Mouse (Mus musculus) limb, embryonic 13.5 days (tissue): ENCODE measurements around the gene Cd44. TPM values are rescaled to one million over a fixed set of nuclear protein-coding genes. Genes with fewer than 3 reads are reported as not detected.

Experiments used
- ATAC-seq: fragments of 200-750 bp; cut with Nextera tagmentation; 2 replicates; pipeline ENCODE4 v1.8.0; 2017; ENCODE audit warnings: low read depth, moderate number of reproducible peaks, moderate TSS enrichment; ENCODE audit not compliant: low FRiP score
- H3K27ac ChIP-seq: fragments of 300-500 bp; sonication (generic); 2 replicates; pipeline ENCODE4 v1.5.1; 2015; ENCODE audit warnings: inconsistent platforms, mild to moderate bottlenecking, moderate library complexity
- H3K27me3 ChIP-seq: fragments of 300-500 bp; sonication (generic); 2 replicates; pipeline ENCODE4 v1.6.1; 2015; ENCODE audit warnings: mild to moderate bottlenecking, inconsistent platforms
- H3K36me3 ChIP-seq: fragments of 300-500 bp; sonication (generic); 2 replicates; pipeline ENCODE4 v1.6.1; 2015; ENCODE audit warnings: inconsistent platforms, mild to moderate bottlenecking, moderate library complexity
- H3K4me1 ChIP-seq: fragments of 300-500 bp; sonication (generic); 2 replicates; pipeline ENCODE4 v1.6.1; 2015; ENCODE audit warnings: inconsistent platforms
- H3K4me2 ChIP-seq: fragments of 300-500 bp; sonication (generic); replicated peaks from 2 replicates; pipeline ENCODE4 v1.6.1; 2015; ENCODE audit warnings: inconsistent platforms, mild to moderate bottlenecking, moderate library complexity
- H3K4me3 ChIP-seq: fragments of 300-500 bp; sonication (generic); 2 replicates; pipeline ENCODE4 v1.5.1; 2015; ENCODE audit warnings: moderate library complexity, mild to moderate bottlenecking, inconsistent platforms
- H3K9ac ChIP-seq: fragments of 300-500 bp; sonication (generic); 2 replicates; pipeline ENCODE4 v1.6.1; 2015; ENCODE audit warnings: mild to moderate bottlenecking, inconsistent platforms
- H3K9me3 ChIP-seq: fragments of 300-500 bp; sonication (generic); 2 replicates; pipeline ENCODE4 v1.6.1; 2016; ENCODE audit warnings: inconsistent platforms
- WGBS: fragments of 180-500 bp; shearing (Covaris S2); methylation state at CpG from one replicate; pipeline ENCODE4 v1.1.7; 2015; 5-methylcytosine and 5-hydroxymethylcytosine counted together
- polyA plus RNA-seq: library from polyadenylated mRNA; unstranded; fragments of >200 nt; fragmentation: Nextera tagmentation; extraction: Ambion mirVana; gene quantifications from 2 replicates; pipeline ENCODE4 v1.2.1, GENCODE M21; 2015

Cd44 gene
- polyA plus RNA-seq, 1 experiment from 2014 or later, result 13.0 TPM

DNA sequence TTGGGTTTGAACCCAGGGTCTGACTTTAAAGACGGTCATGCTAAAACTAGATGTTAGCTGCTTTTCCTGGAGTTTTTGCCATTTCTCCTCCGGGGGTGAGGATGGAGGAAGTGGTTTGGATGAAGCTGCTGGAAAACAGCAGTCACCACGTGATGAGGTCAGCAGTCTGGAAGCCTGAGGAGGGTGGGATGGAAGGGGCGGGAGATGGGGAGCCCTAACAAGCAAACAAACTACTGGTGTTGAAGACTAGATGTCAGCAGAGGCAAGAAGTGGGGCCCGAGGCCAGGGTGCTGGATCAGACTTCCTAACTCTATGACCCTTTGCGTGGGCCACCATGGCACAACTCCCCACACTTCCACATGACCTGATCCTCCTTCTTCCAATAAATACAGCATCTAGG, 96.2 kb downstream of the Cd44 start:
- Histone ChIP-seq H3K9ac (no peak overlapping the region), H3K4me3 (no peak overlapping the region), H3K27me3 (no peaks in the 10 kb centered on the region), H3K4me1 (0 out of 2 replicates have a peak, but pooled peaks cover 3% of the 10 kb centered on the region), H3K36me3 (no peaks in the 10 kb centered on the region), H3K4me2 (no peak overlapping the region), H3K9me3 (no peaks in the 10 kb centered on the region), H3K27ac (no peak overlapping the region)
- 79% methylated on average over 6 of the region's 6 CpGs for WGBS
- no peak for ATAC-seq

DNA sequence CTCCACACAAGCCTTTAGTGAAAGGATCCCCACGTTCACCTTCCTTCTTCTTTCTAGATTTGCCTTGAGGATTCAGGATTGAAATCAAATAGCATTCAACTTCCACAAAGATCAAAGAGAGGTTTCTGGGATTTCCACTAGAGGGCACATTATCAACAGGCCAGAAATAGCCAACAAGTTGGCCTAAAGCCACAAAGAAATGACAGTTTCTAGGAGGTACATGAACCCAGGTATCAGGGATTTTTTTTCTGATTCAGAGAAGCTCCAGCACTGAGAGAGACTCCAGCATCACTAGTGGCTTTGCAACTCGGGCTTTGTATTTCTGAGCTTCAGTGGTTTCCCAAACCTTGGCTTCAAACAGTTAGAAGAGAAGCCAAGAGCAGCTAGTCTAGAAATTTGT, 97.4 kb downstream of the Cd44 start:
- no peaks in the 10 kb centered on the region for H3K9me3 ChIP-seq
- no peak for ATAC-seq
- WGBS, result 30% methylated on average over 2 of the region's 2 CpGs
- H3K4me1 ChIP-seq, result no peaks in the 10 kb centered on the region
- H3K4me3 ChIP-seq, result no peak overlapping the region
- H3K27ac ChIP-seq, result no peak overlapping the region
- H3K9ac ChIP-seq, result no peak overlapping the region
- 0 out of 2 replicates have a peak, but pooled peaks cover 3% of the 10 kb centered on the region for H3K27me3 ChIP-seq
- H3K4me2 ChIP-seq, result no peak overlapping the region
- no peaks in the 10 kb centered on the region for H3K36me3 ChIP-seq

DNA sequence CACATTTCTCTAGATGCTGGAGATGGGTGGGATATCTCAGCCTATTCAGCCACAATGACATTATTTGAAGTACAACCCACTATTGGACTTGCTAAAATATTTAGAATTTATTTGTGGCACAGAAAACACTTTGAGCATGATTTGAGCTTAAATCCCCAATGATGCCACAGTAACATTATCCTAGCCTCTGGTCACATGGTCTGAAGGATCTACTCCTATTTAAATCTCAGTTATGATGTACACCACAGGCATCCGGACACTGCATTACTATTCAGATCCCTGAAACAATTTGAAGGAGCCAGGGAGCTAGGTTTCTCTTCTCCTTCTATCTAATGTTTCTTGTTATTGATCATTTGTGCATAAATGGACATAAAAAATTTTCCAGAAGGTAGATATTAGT, 99.6 kb downstream of the Cd44 start:
- Histone ChIP-seq H3K27ac (no peak overlapping the region), H3K4me1 (no peaks in the 10 kb centered on the region), H3K9me3 (no peaks in the 10 kb centered on the region), H3K4me3 (no peak overlapping the region), H3K9ac (no peak overlapping the region), H3K27me3 (0 out of 2 replicates have a peak, but pooled peaks cover 3% of the 10 kb centered on the region), H3K36me3 (no peaks in the 10 kb centered on the region), H3K4me2 (no peak overlapping the region)
- ATAC-seq, result no peak
- 87% methylated on average over 1 of the region's 1 CpGs for WGBS

DNA sequence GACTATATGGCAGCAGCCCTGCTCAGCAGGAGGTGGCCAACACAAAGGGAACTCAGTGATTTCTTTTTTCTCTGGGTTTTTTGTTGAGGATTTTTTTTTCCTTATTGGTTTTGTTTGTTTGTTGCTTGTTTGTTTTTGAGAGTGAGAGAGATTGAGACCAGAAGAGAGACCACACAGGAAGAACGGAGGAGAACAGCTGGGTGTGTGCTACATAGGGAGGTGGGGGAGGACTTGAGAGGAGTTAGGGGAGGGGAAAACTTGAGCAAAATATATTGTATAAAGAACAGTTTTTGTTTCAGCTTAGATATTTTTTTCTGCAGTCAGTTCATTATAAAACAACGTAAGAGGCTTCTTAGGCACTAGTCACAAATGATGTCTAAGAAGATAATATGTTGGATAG, 103.3 kb downstream of the Cd44 start:
- WGBS, result 64% methylated on average over 2 of the region's 2 CpGs
- Histone ChIP-seq H3K9ac (no peak overlapping the region), H3K4me2 (no peak overlapping the region), H3K4me1 (peaks cover 5% of the 10 kb centered on the region; the same call in 1 of the 2 replicates), H3K27me3 (0 out of 2 replicates have a peak, but pooled peaks cover 3% of the 10 kb centered on the region), H3K27ac (no peak overlapping the region), H3K4me3 (no peak overlapping the region), H3K9me3 (no peaks in the 10 kb centered on the region), H3K36me3 (no peaks in the 10 kb centered on the region)
- no peak for ATAC-seq

DNA sequence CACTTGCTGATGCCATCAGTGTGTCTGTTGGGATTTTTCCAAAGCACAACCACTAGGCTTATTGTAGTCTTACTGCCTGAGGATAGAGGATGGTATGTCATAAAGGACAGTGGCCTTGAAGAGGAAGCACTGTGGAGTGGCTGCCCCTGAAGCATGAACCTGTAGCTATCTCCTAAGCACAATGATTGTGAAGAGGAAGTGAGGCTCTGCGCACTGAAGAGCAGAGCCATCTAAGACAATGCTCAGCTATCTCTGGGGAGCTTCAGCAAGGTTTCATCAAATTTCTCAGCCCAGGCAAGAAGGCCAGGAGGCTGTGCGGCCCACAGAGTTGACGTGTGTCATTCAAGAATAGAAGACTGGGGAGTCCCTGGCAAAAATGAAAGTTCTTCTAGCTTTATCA, 106.4 kb downstream of the Cd44 start:
- peaks cover 17% of the 10 kb centered on the region for H3K4me1 ChIP-seq
- no peak overlapping the region for H3K27ac ChIP-seq
- H3K36me3 ChIP-seq, result no peaks in the 10 kb centered on the region
- no peaks in the 10 kb centered on the region for H3K9me3 ChIP-seq
- ATAC-seq, result no peak
- H3K9ac ChIP-seq, result no peak overlapping the region
- 97% methylated on average over 3 of the region's 3 CpGs for WGBS
- H3K27me3 ChIP-seq, result 0 out of 2 replicates have a peak, but pooled peaks cover 3% of the 10 kb centered on the region
- no peak overlapping the region for H3K4me3 ChIP-seq
- H3K4me2 ChIP-seq, result no peak overlapping the region

DNA sequence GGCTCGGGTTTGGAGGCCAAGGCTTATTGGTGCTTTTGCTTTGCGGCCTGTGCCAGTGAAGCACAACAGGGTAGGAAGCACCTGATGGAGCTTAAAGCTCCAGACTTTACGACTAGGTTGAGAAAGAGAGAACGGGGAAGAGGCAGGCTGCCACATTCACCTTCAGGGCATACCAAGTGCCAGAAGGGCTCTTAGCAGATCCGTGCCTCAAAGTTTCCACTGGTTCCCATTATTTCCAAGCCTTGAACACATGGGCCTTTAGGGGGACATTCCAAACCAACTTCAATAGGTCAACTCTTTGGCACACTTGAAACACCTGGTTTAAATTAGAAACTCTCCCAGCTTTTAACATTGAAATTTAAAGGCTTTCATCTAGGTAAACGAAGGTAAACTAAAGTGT, 108.7 kb downstream of the Cd44 start:
- 32% methylated on average over 6 of the region's 6 CpGs for WGBS
- Histone ChIP-seq H3K36me3 (no peaks in the 10 kb centered on the region), H3K4me2 (no peak overlapping the region), H3K9me3 (no peaks in the 10 kb centered on the region), H3K4me1 (peaks cover 17% of the 10 kb centered on the region), H3K4me3 (no peak overlapping the region), H3K9ac (no peak overlapping the region), H3K27ac (peak overlapping the region; percentile 16), H3K27me3 (no peaks in the 10 kb centered on the region)
- peak; percentile 71; the same call in 1 of the 2 replicates for ATAC-seq

DNA sequence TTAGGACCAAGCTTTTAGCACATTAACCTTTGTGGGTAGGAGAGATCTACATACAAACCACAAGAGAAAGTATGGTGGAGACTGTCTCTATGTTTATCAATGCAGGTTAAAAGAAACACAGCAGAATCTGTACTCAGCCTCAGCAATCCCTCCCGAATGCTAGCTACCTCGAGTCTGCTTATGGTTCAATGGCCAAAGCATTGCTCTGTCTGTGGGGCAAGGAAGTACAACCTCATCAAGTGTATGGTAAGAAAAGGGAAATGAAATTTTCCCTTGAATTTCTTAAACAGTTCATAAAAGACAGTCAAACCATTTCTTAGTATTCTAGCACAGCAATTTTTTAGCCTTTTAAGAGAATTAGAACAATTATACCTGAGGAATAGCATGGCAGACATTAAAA, 109.8 kb downstream of the Cd44 start:
- Histone ChIP-seq H3K9me3 (no peaks in the 10 kb centered on the region), H3K4me1 (peaks cover 17% of the 10 kb centered on the region), H3K4me3 (no peak overlapping the region), H3K9ac (no peak overlapping the region), H3K36me3 (no peaks in the 10 kb centered on the region), H3K27me3 (no peaks in the 10 kb centered on the region), H3K27ac (no peak overlapping the region), H3K4me2 (no peak overlapping the region)
- 77% methylated on average over 2 of the region's 2 CpGs for WGBS
- ATAC-seq, result no peak

DNA sequence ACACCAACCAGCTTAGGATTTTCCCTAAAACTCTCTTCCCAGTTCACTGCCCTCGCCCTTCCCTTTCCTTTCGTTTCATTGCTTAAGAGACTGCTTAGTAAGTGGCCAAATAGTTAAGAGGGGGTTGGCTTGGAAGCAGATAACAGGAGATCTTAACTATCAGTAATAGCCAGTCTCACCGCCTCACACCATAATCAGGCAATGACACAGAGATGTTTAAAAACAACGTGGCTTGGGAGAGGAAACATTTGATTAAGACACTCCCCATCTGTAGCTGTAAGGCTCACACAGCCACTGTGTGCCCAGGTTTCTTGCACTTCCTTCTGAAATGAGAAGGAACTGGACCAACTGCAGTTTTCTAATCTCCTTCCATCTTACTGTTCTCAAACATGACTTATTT, 115.8 kb downstream of the Cd44 start:
- ATAC-seq, result no peak

DNA sequence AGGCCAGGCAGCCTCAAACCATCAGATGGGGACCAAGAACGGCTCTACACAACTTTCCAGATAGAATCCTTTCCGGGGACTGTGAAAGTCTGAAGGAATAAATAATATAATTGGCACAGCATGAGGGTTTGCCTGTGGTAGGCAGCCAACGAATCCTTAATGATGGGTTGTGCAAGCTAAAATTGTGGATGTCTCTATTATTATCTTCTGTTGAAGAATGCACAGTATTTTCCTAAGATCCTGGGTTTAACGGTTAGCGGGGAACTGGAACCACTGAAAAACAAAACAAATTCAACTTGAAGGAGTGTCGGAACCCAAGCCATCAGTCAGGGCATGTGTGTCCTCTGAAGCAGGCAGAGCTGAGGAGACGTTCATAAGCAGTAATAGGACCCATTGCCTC, 118.7 kb downstream of the Cd44 start:
- no peak overlapping the region for H3K4me3 ChIP-seq
- H3K27ac ChIP-seq, result no peak overlapping the region
- 0 out of 2 replicates have a peak, but pooled peaks cover 5% of the 10 kb centered on the region for H3K27me3 ChIP-seq
- H3K9ac ChIP-seq, result no peak overlapping the region
- no peaks in the 10 kb centered on the region for H3K9me3 ChIP-seq
- 86% methylated on average over 7 of the region's 7 CpGs for WGBS
- H3K36me3 ChIP-seq, result no peaks in the 10 kb centered on the region
- no peak for ATAC-seq
- peaks cover 9% of the 10 kb centered on the region for H3K4me1 ChIP-seq
- no peak overlapping the region for H3K4me2 ChIP-seq

More for the DNA sequence above, 115.8 kb downstream of the Cd44 start:
- Histone ChIP-seq H3K4me3 (no peak overlapping the region), H3K36me3 (no peaks in the 10 kb centered on the region), H3K4me1 (peaks cover 9% of the 10 kb centered on the region), H3K4me2 (no peak overlapping the region), H3K9ac (no peak overlapping the region), H3K27me3 (0 out of 2 replicates have a peak, but pooled peaks cover 5% of the 10 kb centered on the region), H3K9me3 (no peaks in the 10 kb centered on the region), H3K27ac (no peak overlapping the region)
- 59% methylated on average over 4 of the region's 4 CpGs for WGBS

DNA sequence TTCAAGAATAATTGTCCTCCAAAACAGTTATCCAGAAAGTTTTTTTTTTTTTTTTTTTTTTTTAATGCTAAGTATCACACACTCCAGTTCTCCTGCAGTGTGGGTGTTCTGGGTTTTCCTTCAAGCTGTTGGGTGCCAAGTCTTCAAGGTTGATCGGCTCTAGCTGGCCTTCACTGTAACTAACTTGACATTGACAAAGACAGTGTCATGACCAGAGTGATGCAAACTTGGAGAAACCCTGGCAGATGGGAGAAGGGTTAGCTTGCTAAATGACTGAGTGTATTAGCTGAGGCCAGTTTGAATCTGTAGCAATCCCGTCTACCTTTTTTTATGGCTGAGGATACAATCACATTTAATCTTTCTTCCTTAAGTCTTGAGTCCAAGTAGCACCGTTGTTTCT, 123.3 kb downstream of the Cd44 start:
- H3K4me1 ChIP-seq, result no peaks in the 10 kb centered on the region
- no peaks in the 10 kb centered on the region for H3K9me3 ChIP-seq
- no peak for ATAC-seq
- no peak overlapping the region for H3K4me2 ChIP-seq
- no peaks in the 10 kb centered on the region for H3K36me3 ChIP-seq
- H3K27me3 ChIP-seq, result no peaks in the 10 kb centered on the region
- no peak overlapping the region for H3K4me3 ChIP-seq
- no peak overlapping the region for H3K27ac ChIP-seq
- no peak overlapping the region for H3K9ac ChIP-seq
- WGBS, result 86% methylated on average over 3 of the region's 3 CpGs

DNA sequence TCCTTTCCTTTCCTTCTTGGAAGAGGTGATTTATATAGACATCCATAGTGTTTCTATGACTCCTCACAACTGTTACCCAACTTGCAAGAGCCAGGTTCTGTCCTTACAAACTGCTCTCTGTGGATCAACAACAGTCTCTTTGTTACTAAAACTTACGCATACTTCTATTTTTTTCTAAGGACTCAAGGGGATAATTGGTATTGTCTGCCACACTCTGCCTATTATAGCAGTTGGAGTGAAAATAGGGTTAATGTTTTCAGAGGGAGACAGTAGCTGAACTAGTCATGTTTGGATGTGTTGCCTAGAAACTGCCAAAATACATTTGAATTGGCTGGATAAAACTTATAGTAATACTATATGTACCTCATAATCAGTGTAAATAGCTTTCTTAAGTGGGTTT, 125.9 kb downstream of the Cd44 start:
- Histone ChIP-seq H3K9ac (no peak overlapping the region), H3K9me3 (no peaks in the 10 kb centered on the region; the same call in 1 of the 2 replicates), H3K36me3 (no peaks in the 10 kb centered on the region), H3K27me3 (no peaks in the 10 kb centered on the region), H3K27ac (no peak overlapping the region), H3K4me1 (no peaks in the 10 kb centered on the region), H3K4me2 (no peak overlapping the region), H3K4me3 (no peak overlapping the region)
- WGBS, result 68% methylated on average over 1 of the region's 1 CpGs
- no peak for ATAC-seq

DNA sequence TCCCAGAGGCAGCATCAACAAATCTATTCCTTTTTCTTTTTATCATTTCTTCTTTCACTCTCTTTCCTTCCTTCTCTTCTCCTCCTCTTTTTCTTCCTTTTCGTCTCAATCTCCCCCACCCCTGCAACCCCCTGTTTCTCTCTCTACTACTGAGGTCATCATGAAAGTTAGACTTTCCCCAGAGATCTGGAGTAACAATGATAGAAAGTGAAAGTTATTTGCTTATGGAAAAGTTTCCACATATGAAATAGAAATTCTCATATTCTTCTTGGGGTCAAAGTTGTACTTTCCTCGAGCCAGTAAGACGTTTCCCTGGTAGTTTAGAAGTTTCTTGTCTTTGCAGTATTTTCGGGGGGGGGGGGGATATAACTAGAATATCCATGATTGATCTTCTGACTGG, 126.8 kb downstream of the Cd44 start:
- 75% methylated on average over 4 of the region's 4 CpGs for WGBS
- Histone ChIP-seq H3K27me3 (no peaks in the 10 kb centered on the region), H3K36me3 (no peaks in the 10 kb centered on the region), H3K9me3 (no peaks in the 10 kb centered on the region; the same call in 1 of the 2 replicates), H3K27ac (no peak overlapping the region), H3K4me3 (no peak overlapping the region), H3K4me2 (no peak overlapping the region), H3K4me1 (no peaks in the 10 kb centered on the region), H3K9ac (no peak overlapping the region)
- no peak for ATAC-seq

DNA sequence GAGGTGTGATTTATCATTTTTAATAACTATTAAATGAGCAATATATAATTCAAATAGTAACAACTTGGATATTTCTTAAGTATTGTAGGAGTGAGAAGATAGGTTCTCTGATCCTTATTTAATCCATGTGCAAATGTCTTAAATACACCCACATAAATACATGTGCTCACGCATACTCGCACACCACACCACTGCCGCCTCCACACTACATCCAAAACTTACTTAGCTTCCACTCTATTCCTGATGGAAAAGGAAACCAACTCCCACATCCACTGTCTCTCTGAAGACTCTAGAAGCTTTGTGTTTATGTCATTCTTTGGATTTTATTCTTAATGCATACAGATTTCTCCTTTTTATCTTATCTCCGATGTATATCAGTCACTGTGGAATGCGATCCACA, 129.2 kb downstream of the Cd44 start:
- Histone ChIP-seq H3K9me3 (no peaks in the 10 kb centered on the region; the same call in 1 of the 2 replicates), H3K4me1 (no peaks in the 10 kb centered on the region), H3K9ac (no peak overlapping the region), H3K36me3 (no peaks in the 10 kb centered on the region), H3K27ac (no peak overlapping the region), H3K4me2 (no peak overlapping the region), H3K27me3 (no peaks in the 10 kb centered on the region), H3K4me3 (no peak overlapping the region)
- 95% methylated on average over 5 of the region's 5 CpGs for WGBS
- no peak for ATAC-seq
